Mouse (Mus musculus) liver, embryonic 16.5 days (tissue): ENCODE measurements around the gene Il9r. TPM values are rescaled to one million over a fixed set of nuclear protein-coding genes. Genes with fewer than 3 reads are reported as not detected.

Experiments
- ATAC-seq: fragments of 200-750 bp; cut with Nextera tagmentation; 2 replicates; pipeline ENCODE4 v1.8.0; 2017; ENCODE audit warnings: low read depth, mild to moderate bottlenecking, moderate number of reproducible peaks, moderate library complexity
- H3K27ac ChIP-seq: fragments of 300-500 bp; sonication (generic); 2 replicates; pipeline ENCODE4 v1.5.1; 2014; ENCODE audit warnings: mild to moderate bottlenecking, low read length
- H3K27me3 ChIP-seq: fragments of 300-500 bp; sonication (generic); 2 replicates; pipeline ENCODE4 v1.6.1; 2014; ENCODE audit warnings: low read depth, low read length, mixed read lengths; ENCODE audit not compliant: control insufficient read depth, insufficient read depth
- H3K36me3 ChIP-seq: fragments of 300-500 bp; sonication (generic); 2 replicates; pipeline ENCODE4 v1.6.1; 2014; ENCODE audit warnings: mild to moderate bottlenecking; ENCODE audit not compliant: control insufficient read depth, insufficient read depth
- H3K4me1 ChIP-seq: fragments of 300-500 bp; sonication (generic); 2 replicates; pipeline ENCODE4 v1.6.1; 2014; ENCODE audit warnings: low read depth, low read length, mixed read lengths; ENCODE audit not compliant: control insufficient read depth
- H3K4me2 ChIP-seq: fragments of 300-500 bp; sonication (generic); 2 replicates; pipeline ENCODE4 v1.6.1; 2014; ENCODE audit warnings: low read depth, low read length, mixed read lengths
- H3K4me3 ChIP-seq: fragments of 300-500 bp; sonication (generic); 2 replicates; pipeline ENCODE4 v1.5.1; 2014; ENCODE audit warnings: low read depth, mild to moderate bottlenecking, low read length
- H3K9ac ChIP-seq: fragments of 300-500 bp; sonication (generic); 2 replicates; pipeline ENCODE4 v1.6.1; 2014; ENCODE audit warnings: low read depth, low read length
- H3K9me3 ChIP-seq: fragments of 300-500 bp; sonication (generic); replicated peaks from 2 replicates; pipeline ENCODE4 v1.6.1; 2016; ENCODE audit warnings: low read length; ENCODE audit not compliant: control insufficient read depth
- WGBS: fragments of 180-500 bp; shearing (Covaris S2); extraction: QIAGEN DNeasy Blood & Tissue Kit; methylation state at CpG from one replicate; pipeline ENCODE4 v1.1.7; 2014; ENCODE audit not compliant: insufficient replicate concordance; 5-methylcytosine and 5-hydroxymethylcytosine counted together
- polyA plus RNA-seq: library from polyadenylated mRNA; unstranded; fragments of >200 nt; fragmentation: Nextera tagmentation; extraction: Ambion mirVana; gene quantifications from 2 replicates; pipeline ENCODE4 v1.2.1, GENCODE M21; 2015

Il9r gene
- polyA plus RNA-seq, 1 experiment from 2014 or later = not detected

DNA sequence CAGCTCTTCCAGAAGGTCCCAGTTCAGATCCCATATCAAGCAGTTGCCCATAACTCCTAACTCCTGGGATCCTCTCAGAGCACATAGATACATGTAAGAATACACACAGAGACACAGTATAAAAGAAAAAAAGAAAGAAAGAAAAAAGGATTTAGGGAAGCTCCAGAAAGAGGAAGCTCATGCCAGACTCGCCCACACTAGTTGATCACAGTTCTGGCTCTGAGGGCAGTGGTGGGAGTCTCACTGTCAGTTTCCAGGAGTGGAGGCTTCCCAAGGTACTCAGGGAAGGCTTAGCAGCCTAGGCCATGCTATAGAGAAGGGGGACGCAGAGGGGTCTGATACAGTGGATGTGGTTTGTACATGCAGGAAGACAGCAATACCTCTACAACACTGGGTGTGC, 31.0 kb upstream of the Il9r start:
- Histone ChIP-seq H3K4me1 (peaks cover 12% of the 10 kb centered on the region), H3K9ac (no peak overlapping the region)
- 73% methylated on average over 2 of the region's 2 CpGs for WGBS

DNA sequence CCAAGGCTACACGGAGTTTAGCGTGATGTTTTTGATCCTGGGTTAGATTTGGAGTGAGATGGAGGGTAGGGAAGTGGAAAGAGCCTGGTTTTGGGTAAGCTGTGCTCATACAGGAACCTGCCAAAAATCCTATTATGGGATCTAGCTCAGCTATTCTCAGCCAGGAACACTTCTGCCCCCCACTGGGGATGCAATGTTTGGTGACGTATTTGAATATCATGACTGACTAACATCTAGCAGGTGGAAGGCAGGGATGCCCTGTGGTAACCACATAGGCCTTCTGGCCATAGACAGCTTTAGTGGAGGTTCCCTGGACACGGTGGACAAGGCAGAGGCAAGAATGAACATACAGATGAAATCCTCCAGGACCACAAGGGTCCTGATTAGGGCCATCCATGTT, 30.1 kb upstream of the Il9r start:
- WGBS = 75% methylated on average over 4 of the region's 4 CpGs
- Histone ChIP-seq H3K27ac (no peak overlapping the region), H3K36me3 (peaks cover 58% of the 10 kb centered on the region)

More for the DNA sequence above, 31.0 kb upstream of the Il9r start:
- Histone ChIP-seq H3K27me3 (no peaks in the 10 kb centered on the region), H3K4me3 (no peak overlapping the region), H3K4me2 (no peak overlapping the region), H3K9me3 (no peaks in the 10 kb centered on the region), H3K36me3 (peaks cover 65% of the 10 kb centered on the region), H3K27ac (0 out of 2 replicates have a peak overlapping the region, but pooled peaks have one; percentile 13)
- no peak for ATAC-seq

DNA sequence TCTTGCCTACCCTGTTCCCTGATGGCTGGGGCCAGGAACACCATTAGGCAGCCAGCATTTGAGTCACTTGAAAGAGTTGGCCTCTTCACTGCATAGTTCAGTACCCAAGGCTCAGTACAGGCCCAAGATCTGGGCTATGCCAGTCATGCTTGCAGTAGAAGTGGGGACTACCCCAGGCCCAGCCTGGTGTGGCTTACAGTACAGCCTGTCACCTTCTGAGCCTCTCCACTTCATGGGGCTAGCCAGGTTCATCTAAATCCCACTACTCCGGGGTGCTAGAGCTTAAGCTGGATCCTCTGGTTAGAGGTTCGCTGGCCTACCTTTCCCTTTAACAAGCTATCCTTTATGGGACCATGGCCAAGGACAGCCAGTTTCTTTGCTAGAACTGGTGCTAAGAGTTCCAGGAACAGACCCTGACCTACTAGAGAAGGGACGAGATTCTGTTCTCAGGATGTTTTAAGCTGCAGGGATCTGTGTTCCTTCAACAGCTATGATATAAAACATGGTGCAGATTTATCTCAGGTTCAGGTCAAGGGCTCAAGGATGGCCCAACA, 28.3 kb upstream of the Il9r start:
- peaks cover 28% of the 10 kb centered on the region for H3K4me1 ChIP-seq
- H3K9ac ChIP-seq = no peak overlapping the region
- no peak overlapping the region for H3K4me3 ChIP-seq
- 0 out of 2 replicates have a peak overlapping the region, but pooled peaks have one; percentile 29 for H3K27ac ChIP-seq
- 77% methylated on average over 3 of the region's 3 CpGs for WGBS
- no peak for ATAC-seq
- peaks cover 24% of the 10 kb centered on the region for H3K27me3 ChIP-seq
- H3K9me3 ChIP-seq = no peaks in the 10 kb centered on the region
- H3K36me3 ChIP-seq = peaks cover 39% of the 10 kb centered on the region
- H3K4me2 ChIP-seq = no peak overlapping the region

More for the DNA sequence above, 30.1 kb upstream of the Il9r start:
- Histone ChIP-seq H3K27me3 (peaks cover 5% of the 10 kb centered on the region), H3K4me2 (no peak overlapping the region), H3K9ac (no peak overlapping the region), H3K4me1 (peaks cover 18% of the 10 kb centered on the region), H3K4me3 (no peak overlapping the region), H3K9me3 (no peaks in the 10 kb centered on the region)
- no peak for ATAC-seq

DNA sequence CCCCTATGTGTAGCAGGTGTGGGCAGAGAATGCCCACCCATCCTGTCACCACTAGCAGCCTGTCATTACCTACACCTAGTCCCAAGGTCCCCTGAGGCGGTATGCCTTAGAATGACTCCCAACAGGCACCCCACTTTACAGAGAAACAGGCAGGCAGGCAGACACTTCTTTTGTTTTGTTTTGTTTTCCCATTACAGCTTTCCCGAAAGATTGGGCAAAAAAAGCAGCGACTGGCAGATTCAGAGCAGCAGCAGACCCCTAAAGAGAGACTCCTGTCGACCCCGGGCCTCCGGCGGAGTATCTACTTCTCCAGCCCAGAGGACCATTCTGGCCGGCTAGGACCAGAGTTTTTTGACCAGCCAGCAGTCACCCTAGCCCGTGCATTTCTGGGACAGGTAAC, 27.5 kb upstream of the Il9r start:
- H3K9me3 ChIP-seq = no peaks in the 10 kb centered on the region
- H3K27ac ChIP-seq = peak overlapping the region; percentile 11; the same call in 1 of the 2 replicates
- peaks cover 28% of the 10 kb centered on the region for H3K4me1 ChIP-seq
- H3K36me3 ChIP-seq = peaks cover 32% of the 10 kb centered on the region
- H3K9ac ChIP-seq = peak overlapping the region; percentile 91; the same call in 1 of the 2 replicates
- peak overlapping the region; percentile 71 for H3K4me2 ChIP-seq
- no peak for ATAC-seq
- peak overlapping the region; percentile 78 for H3K4me3 ChIP-seq
- peaks cover 32% of the 10 kb centered on the region for H3K27me3 ChIP-seq
- 83% methylated on average over 9 of the region's 9 CpGs for WGBS

DNA sequence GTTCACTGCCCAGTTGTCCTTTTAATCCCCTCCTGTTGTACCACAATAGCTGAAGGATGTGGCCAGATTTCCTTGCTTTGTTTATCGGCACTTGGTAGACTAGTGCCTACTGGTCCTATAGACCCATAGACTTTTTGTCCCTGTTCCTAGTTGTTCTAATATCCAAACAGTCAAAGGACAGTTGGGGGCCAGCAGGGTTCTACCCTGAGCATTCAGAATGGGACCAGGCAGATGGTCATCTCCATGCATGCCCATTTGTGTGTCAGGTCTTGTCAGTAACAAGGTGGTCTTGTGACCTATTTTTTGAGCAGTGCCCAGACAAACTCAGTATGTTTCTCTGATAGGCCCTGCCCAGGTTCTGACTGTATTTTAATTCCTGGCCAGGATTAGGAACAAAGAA, 27.0 kb upstream of the Il9r start:
- Histone ChIP-seq H3K9me3 (no peaks in the 10 kb centered on the region), H3K4me1 (peaks cover 31% of the 10 kb centered on the region), H3K4me3 (peak overlapping the region; percentile 78), H3K4me2 (peak overlapping the region; percentile 71), H3K9ac (peak overlapping the region; percentile 91), H3K27ac (peak overlapping the region; percentile 76; the same call in 1 of the 2 replicates), H3K27me3 (peaks cover 37% of the 10 kb centered on the region), H3K36me3 (peaks cover 27% of the 10 kb centered on the region)
- no peak for ATAC-seq
- 33% methylated on average over 1 of the region's 1 CpGs for WGBS

DNA sequence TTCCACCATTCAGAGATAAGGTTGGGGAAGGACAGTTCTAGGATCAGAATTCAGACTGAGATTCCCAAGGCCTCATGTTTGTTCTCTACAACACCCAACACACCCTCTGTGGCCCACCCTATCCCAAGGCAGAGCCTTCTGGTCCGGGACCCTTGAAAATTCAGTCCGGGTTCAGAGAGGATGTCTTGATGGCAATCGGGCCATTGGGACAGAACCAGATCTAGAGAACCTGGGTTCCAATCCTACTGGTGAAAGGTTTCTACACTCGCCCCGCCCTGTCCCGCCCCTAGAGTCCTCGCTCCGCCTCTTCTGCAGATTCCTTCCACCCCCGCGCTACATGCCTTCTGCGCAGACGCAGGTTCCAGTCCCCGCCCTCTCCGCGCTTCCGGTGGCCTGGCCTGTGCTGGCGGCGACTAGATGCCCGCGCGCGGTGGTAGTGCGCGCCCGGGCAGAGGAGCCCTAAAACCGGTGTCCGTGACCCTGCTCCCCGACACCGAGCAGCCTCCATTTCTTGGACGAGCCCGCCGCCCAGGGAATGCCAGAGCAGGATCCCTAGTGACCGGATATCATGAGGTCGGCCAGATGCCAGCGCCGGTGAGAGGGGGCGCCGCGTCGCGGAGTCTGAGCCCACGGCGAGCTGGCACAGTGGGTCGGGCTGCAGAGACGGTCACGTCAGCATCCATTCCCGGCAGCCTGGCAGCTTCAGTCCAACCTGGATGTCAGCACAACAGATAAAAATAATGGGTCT, 26.2 kb upstream of the Il9r start, which contains the start of gene Mpg:
TSS of gene Mpg (plus strand) at position 382 of the 748 bp plus-strand sequence.
- H3K27ac ChIP-seq = peak within 1 kb of the TSS; percentile 76
- peak; percentile 91 for ATAC-seq
- H3K4me1 ChIP-seq = peaks cover 35% of the 10 kb centered on the region
- H3K9ac ChIP-seq = peak within 1 kb of the TSS; percentile 91
- H3K4me3 ChIP-seq = peak within 1 kb of the TSS; percentile 78
- 3% methylated on average over 47 of the region's 47 CpGs for WGBS
- peaks cover 44% of the 10 kb centered on the region for H3K27me3 ChIP-seq
- peaks cover 20% of the 10 kb centered on the region for H3K36me3 ChIP-seq
- no peaks in the 10 kb centered on the region for H3K9me3 ChIP-seq
- H3K4me2 ChIP-seq = peak within 1 kb of the TSS; percentile 71

DNA sequence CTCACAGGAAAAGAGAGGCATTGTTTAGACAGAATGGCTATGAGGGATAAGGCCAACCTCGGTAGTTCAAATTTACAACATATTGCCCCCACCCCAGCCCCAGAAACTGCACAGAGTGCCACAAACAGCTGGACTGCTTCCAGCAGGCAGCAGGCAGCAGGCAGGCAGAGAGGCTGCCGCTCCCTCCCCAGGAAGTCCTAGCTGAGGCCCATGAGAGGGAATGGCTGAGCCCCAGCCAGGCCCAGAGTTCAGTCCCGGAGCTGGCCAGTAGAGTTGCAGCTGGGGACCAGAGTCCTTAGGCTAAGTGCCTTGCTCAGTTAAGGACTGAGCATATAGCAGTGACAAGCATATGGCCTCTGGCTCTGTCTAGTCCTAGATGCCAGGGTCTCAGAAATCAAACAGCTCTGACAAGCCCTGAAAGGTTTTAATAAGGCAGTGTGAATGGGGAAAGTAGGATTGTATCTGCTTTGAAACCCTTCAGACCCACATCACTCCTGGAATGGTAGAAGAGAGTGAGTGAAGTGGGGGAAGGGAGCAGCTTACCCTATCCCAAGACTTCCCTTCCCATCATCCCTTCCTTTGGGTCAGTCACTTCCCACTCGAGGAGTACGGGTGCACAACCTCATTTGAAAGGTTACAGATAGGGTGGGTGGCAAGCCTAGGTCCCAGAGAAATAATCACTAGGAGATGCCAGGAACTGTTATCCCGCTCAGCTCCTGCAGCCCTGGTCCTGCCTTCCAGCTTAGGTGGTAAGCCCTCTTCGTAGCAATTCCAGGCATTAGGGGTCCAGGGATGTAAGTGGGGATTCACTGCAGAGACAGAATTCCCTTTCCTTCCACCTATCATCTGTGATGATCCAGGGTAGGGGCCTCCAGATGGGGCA, 25.4 kb upstream of the Il9r start:
- H3K9ac ChIP-seq = no peak overlapping the region
- 37% methylated on average over 7 of the region's 7 CpGs for WGBS
- ATAC-seq = no peak
- H3K27ac ChIP-seq = peak overlapping the region; percentile 18
- H3K4me1 ChIP-seq = peaks cover 35% of the 10 kb centered on the region
- peaks cover 53% of the 10 kb centered on the region for H3K27me3 ChIP-seq
- H3K4me3 ChIP-seq = no peak overlapping the region
- H3K4me2 ChIP-seq = no peak overlapping the region; the same call in 1 of the 2 replicates
- H3K36me3 ChIP-seq = peaks cover 12% of the 10 kb centered on the region
- H3K9me3 ChIP-seq = no peaks in the 10 kb centered on the region

DNA sequence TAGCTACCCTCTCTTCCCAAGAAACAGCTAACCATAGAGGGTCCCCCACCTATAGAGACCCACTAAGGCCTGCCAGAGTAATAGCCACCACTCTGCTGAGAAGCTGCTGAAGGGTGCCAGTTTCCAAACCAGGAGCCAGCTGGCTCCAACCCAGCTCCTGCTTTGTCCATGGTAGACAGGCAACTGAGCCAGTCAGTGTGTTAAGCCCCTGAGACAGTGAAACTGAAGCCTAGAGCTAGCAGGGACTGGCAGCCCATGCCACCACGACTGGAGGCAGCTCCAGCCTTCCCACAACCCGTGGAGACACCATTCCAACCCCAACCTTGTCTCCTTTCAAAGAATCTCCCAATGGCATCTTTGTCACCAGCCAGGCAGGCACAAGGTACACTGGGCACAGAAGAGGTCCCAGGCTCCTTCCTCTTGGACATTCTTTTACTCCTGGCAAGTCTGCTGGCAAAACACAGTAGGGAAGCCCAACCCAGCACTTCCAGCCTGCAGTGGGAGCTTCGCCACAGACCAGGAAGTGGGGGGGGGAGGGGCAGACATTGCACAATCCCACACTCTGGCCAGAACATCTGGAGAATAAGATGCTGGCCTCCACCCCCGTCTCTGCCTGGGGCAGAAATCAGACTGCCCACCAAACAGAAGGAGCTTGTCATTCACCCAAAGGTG, 24.5 kb upstream of the Il9r start:
- ATAC-seq = peak; percentile 14; the same call in 1 of the 2 replicates

More for the DNA sequence above, 24.5 kb upstream of the Il9r start:
- Histone ChIP-seq H3K9ac (no peak overlapping the region), H3K4me2 (no peak overlapping the region), H3K27me3 (peaks cover 61% of the 10 kb centered on the region), H3K27ac (peak overlapping the region; percentile 46; the same call in 1 of the 2 replicates), H3K36me3 (peaks cover 7% of the 10 kb centered on the region), H3K4me3 (no peak overlapping the region), H3K4me1 (peaks cover 35% of the 10 kb centered on the region), H3K9me3 (no peaks in the 10 kb centered on the region)
- 6% methylated on average over 4 of the region's 4 CpGs for WGBS
